Mouse (Mus musculus) B cell, adult (primary cell): ENCODE measurements around the gene Samt4. TPM values are rescaled to one million over a fixed set of nuclear protein-coding genes. Genes with fewer than 3 reads are reported as not detected.

Experiments used
- total RNA-seq: library from RNA; stranded (reverse); gene quantifications from 4 replicates; pipeline ENCODE4 v1.2.4, GENCODE M21; 2023; ENCODE audit not compliant: inconsistent age

The Samt4 gene
- total RNA-seq: not detected in 4 replicates

DNA sequence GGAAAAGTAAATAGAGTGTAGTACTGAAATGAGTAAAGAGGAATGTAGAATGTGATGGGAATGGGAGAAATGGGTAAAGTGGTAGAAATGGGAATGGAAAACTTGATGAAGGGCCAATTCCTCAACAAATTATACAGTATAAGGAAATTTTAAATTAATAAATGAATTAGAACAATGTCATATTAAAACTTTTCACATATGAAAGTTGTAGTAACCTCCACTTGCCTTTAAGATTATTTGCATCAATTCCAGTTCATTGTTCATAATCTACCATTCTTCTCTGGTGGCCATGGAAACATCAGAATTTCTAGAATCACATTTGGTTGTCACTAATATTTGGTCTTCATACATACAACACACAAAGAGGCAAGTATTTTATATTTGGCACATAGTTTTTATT is at the start of gene Samt4:
Samt4 (plus strand) TSS at position 301 of the 400 bp plus-strand sequence.

Other genes starting within 250 kb of the Samt4 start
- gene 4930524N10Rik, start 138.6 kb upstream of the Samt4 start, total RNA-seq: not detected in 4 replicates
- not detected in 4 replicates for gene Samt2, start 97.4 kb downstream of the Samt4 start, total RNA-seq